Mouse (Mus musculus) thymus, adult 2 months (tissue): ENCODE data around the gene Epha7.

Source experiments
- CTCF ChIP-seq: fragments of 200-500 bp; IDR thresholded peaks from 2 replicates; pipeline ENCODE4 v1.5.1; 2012; ENCODE audit warnings: mild to moderate bottlenecking, control low read depth, low read length, moderate library complexity, borderline replicate concordance; ENCODE audit not compliant: control insufficient read depth, poor library complexity, insufficient read depth; ENCODE audit errors: extremely low read depth
- POLR2A ChIP-seq: fragments of 200-500 bp; IDR thresholded peaks from 2 replicates; pipeline ENCODE4 v1.6.1; 2012; ENCODE audit warnings: mild to moderate bottlenecking, low read length, control low read depth, moderate library complexity; ENCODE audit not compliant: control insufficient read depth, poor library complexity, insufficient read depth; ENCODE audit errors: extremely low read depth

DNA sequence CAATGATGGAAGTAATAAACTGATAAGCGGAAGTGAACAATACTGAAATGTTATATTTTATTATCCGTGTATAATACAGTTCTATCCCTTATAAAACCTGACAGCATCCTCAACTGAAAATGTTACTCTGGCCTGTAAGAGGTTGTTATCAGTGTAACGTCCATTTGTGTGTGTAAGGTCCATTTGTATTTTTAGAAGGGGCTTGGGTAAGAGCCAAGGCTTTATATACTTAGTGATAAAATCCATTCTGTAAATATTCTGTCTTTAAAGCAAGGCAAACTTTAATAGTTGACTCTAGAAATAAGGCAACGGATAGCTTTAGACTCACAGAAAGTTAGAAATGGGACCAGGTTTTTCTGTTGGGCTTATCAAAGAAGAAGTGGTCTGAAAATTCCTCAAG is 113.1 kb downstream of the Epha7 start:
- TF ChIP-seq POLR2A (no peak), CTCF (no peak)
